Mouse (Mus musculus) megakaryocyte, embryonic 14.5 days (primary cell): Measurements from ENCODE around the gene Tgfb1i1. TPM values are rescaled to one million over a fixed set of nuclear protein-coding genes. Genes with fewer than 3 reads are reported as not detected.

Source experiments
- H3K27me3 ChIP-seq: replicated peaks from 2 replicates; pipeline ENCODE3; 2012; ENCODE audit warnings: inconsistent platforms
- H3K36me3 ChIP-seq: replicated peaks from 2 replicates; pipeline ENCODE3; 2012; ENCODE audit warnings: low read length, inconsistent platforms, mixed read lengths
- H3K4me1 ChIP-seq: 2 replicates; pipeline ENCODE4 v1.6.1; 2012; ENCODE audit warnings: inconsistent platforms
- H3K4me3 ChIP-seq: replicated peaks from 2 replicates; pipeline ENCODE3; 2012; ENCODE audit warnings: moderate library complexity, mild to moderate bottlenecking, inconsistent platforms
- H3K9me3 ChIP-seq: 2 replicates; pipeline ENCODE4 v1.6.1; 2012; ENCODE audit warnings: inconsistent platforms
- FLI1 ChIP-seq: IDR thresholded peaks from 2 replicates; pipeline ENCODE4 v1.6.1; 2012; ENCODE audit warnings: low read length, inconsistent platforms, mixed read lengths
- GATA1 ChIP-seq: IDR thresholded peaks from 3 replicates; pipeline ENCODE4 v1.6.1; 2012; ENCODE audit warnings: mixed read lengths, low read length, inconsistent platforms, borderline replicate concordance
- polyA plus RNA-seq: library from polyadenylated mRNA; stranded (reverse); fragments of >175 nt; gene quantifications from 2 replicates; pipeline ENCODE4 v1.2.3, GENCODE M21; 2012; ENCODE audit warnings: low replicate concordance; ENCODE audit not compliant: insufficient read depth

The Tgfb1i1 gene
- polyA plus RNA-seq, 1 experiment = 12.9 TPM

GRCm38 (mm10) chr7:128255757-128256156, 9.1 kb downstream of the Tgfb1i1 start:
- peaks cover 7% of the 10 kb centered on the region for H3K4me1 ChIP-seq
- no peaks in the 10 kb centered on the region for H3K9me3 ChIP-seq
- H3K4me3 ChIP-seq = no peak overlapping the region
- peaks cover 12% of the 10 kb centered on the region for H3K36me3 ChIP-seq
- TF ChIP-seq GATA1 (no peak), FLI1 (no peak)
- H3K27me3 ChIP-seq = peaks cover 56% of the 10 kb centered on the region

- Histone ChIP-seq H3K9me3 (no peaks in the 10 kb centered on the region), H3K4me3 (no peak overlapping the region), H3K36me3 (peaks cover 12% of the 10 kb centered on the region), H3K4me1 (peaks cover 7% of the 10 kb centered on the region), H3K27me3 (peaks cover 53% of the 10 kb centered on the region)
- TF ChIP-seq GATA1 (no peak), FLI1 (no peak)
Measured at GRCm38 (mm10) chr7:128256783-128257334, 10.2 kb downstream of the Tgfb1i1 start.

- peaks cover 47% of the 10 kb centered on the region for H3K27me3 ChIP-seq
- no peaks in the 10 kb centered on the region; the same call in 1 of the 2 replicates for H3K4me1 ChIP-seq
- TF ChIP-seq FLI1 (no peak), GATA1 (no peak)
- H3K36me3 ChIP-seq = peaks cover 4% of the 10 kb centered on the region
- H3K9me3 ChIP-seq = no peaks in the 10 kb centered on the region
- no peak within 1 kb of the TSS for H3K4me3 ChIP-seq
Measured at GRCm38 (mm10) chr7:128265411-128265810, 18.8 kb downstream of the Tgfb1i1 start, which contains the start of gene Slc5a2. Slc5a2 (plus strand) TSS chr7:128265657.

- Histone ChIP-seq H3K4me3 (no peak overlapping the region), H3K27me3 (peaks cover 43% of the 10 kb centered on the region), H3K36me3 (peaks cover 11% of the 10 kb centered on the region), H3K9me3 (no peaks in the 10 kb centered on the region), H3K4me1 (no peaks in the 10 kb centered on the region; the same call in 1 of the 2 replicates)
- TF ChIP-seq FLI1 (no peak), GATA1 (no peak)
Measured at GRCm38 (mm10) chr7:128266056-128266455, 19.4 kb downstream of the Tgfb1i1 start.

- TF ChIP-seq GATA1 (no peak), FLI1 (no peak)
- no peaks in the 10 kb centered on the region; the same call in 1 of the 2 replicates for H3K4me1 ChIP-seq
Measured at GRCm38 (mm10) chr7:128267391-128267790, 20.8 kb downstream of the Tgfb1i1 start.

GRCm38 (mm10) chr7:128267813-128268212, 21.2 kb downstream of the Tgfb1i1 start:
- no peak overlapping the region for H3K4me3 ChIP-seq
- no peak for TF ChIP-seq FLI1
- no peak for TF ChIP-seq GATA1
- H3K9me3 ChIP-seq = no peaks in the 10 kb centered on the region
- H3K27me3 ChIP-seq = peaks cover 43% of the 10 kb centered on the region
- H3K4me1 ChIP-seq = no peaks in the 10 kb centered on the region; the same call in 1 of the 2 replicates
- H3K36me3 ChIP-seq = peaks cover 28% of the 10 kb centered on the region

More at GRCm38 (mm10) chr7:128267391-128267790, 20.8 kb downstream of the Tgfb1i1 start:
- Histone ChIP-seq H3K4me3 (no peak overlapping the region), H3K9me3 (no peaks in the 10 kb centered on the region), H3K36me3 (peaks cover 24% of the 10 kb centered on the region), H3K27me3 (peaks cover 43% of the 10 kb centered on the region)

- Histone ChIP-seq H3K4me1 (no peaks in the 10 kb centered on the region; the same call in 1 of the 2 replicates), H3K4me3 (no peak overlapping the region), H3K27me3 (peaks cover 29% of the 10 kb centered on the region), H3K36me3 (peaks cover 55% of the 10 kb centered on the region), H3K9me3 (no peaks in the 10 kb centered on the region)
- TF ChIP-seq FLI1 (no peak), GATA1 (no peak)
Measured at GRCm38 (mm10) chr7:128270431-128270850, 23.8 kb downstream of the Tgfb1i1 start.

- Histone ChIP-seq H3K9me3 (no peaks in the 10 kb centered on the region), H3K4me3 (no peak overlapping the region), H3K4me1 (no peaks in the 10 kb centered on the region; the same call in 1 of the 2 replicates), H3K36me3 (peaks cover 65% of the 10 kb centered on the region), H3K27me3 (peaks cover 21% of the 10 kb centered on the region)
- TF ChIP-seq FLI1 (no peak), GATA1 (no peak)
Measured at GRCm38 (mm10) chr7:128271496-128271895, 24.9 kb downstream of the Tgfb1i1 start.

- no peaks in the 10 kb centered on the region for H3K9me3 ChIP-seq
- no peak overlapping the region for H3K4me3 ChIP-seq
- H3K36me3 ChIP-seq = peaks cover 99% of the 10 kb centered on the region
- H3K27me3 ChIP-seq = no peaks in the 10 kb centered on the region
- H3K4me1 ChIP-seq = no peaks in the 10 kb centered on the region
- TF ChIP-seq GATA1 = no peak
- TF ChIP-seq FLI1 = no peak
Measured at GRCm38 (mm10) chr7:128276051-128276450, 29.4 kb downstream of the Tgfb1i1 start.

- Histone ChIP-seq H3K4me1 (no peaks in the 10 kb centered on the region), H3K27me3 (no peaks in the 10 kb centered on the region), H3K9me3 (no peaks in the 10 kb centered on the region), H3K4me3 (no peak overlapping the region), H3K36me3 (peaks cover 89% of the 10 kb centered on the region)
- no peak for TF ChIP-seq FLI1
- TF ChIP-seq GATA1 = no peak
Measured at GRCm38 (mm10) chr7:128279750-128280149, 33.1 kb downstream of the Tgfb1i1 start.
